Mouse (Mus musculus) liver, adult 2 months (tissue): Measurements from ENCODE around the gene Prdm16. TPM values are rescaled to one million over a fixed set of nuclear protein-coding genes. Genes with fewer than 3 reads are reported as not detected.

Experiments
- DNase-seq: peaks from one replicate; pipeline ENCODE4 v3.0.0-alpha.2; 2011; ENCODE audit warnings: low read depth, low spot score; ENCODE audit errors: extremely low read depth
- H3K27ac ChIP-seq: fragments of 200-500 bp; replicated peaks from 2 replicates; pipeline ENCODE4 v1.5.1; 2012; ENCODE audit warnings: low read depth, mild to moderate bottlenecking, control low read depth, inconsistent platforms, low read length; ENCODE audit not compliant: insufficient read depth
- H3K27me3 ChIP-seq: fragments of 200-500 bp; 2 replicates; pipeline ENCODE4 v1.6.1; 2012; ENCODE audit warnings: mild to moderate bottlenecking, moderate library complexity, low read length, inconsistent platforms; ENCODE audit not compliant: control insufficient read depth, insufficient read depth
- H3K36me3 ChIP-seq: fragments of 200-500 bp; 2 replicates; pipeline ENCODE4 v1.6.1; 2012; ENCODE audit warnings: low read length, inconsistent platforms; ENCODE audit not compliant: control insufficient read depth, insufficient read depth
- H3K4me1 ChIP-seq: fragments of 200-500 bp; 2 replicates; pipeline ENCODE4 v1.6.1; 2011; ENCODE audit warnings: low read length; ENCODE audit not compliant: control insufficient read depth, insufficient read depth
- H3K4me3 ChIP-seq: fragments of 200-500 bp; 2 replicates; pipeline ENCODE4 v1.5.1; 2011; ENCODE audit warnings: low read depth, mild to moderate bottlenecking, control low read depth, low read length, moderate library complexity; ENCODE audit not compliant: insufficient read depth
- H3K79me2 ChIP-seq: fragments of 200-500 bp; 2 replicates; pipeline ENCODE4 v1.6.1; 2012; ENCODE audit warnings: inconsistent platforms, mild to moderate bottlenecking, low read length, moderate library complexity; ENCODE audit not compliant: control insufficient read depth, insufficient read depth
- H3K9ac ChIP-seq: fragments of 200-500 bp; 2 replicates; pipeline ENCODE4 v1.6.1; 2012; ENCODE audit warnings: low read depth, mild to moderate bottlenecking, control low read depth, inconsistent platforms, low read length
- CTCF ChIP-seq: fragments of 200-500 bp; IDR thresholded peaks from 2 replicates; pipeline ENCODE4 v1.5.1; 2011; ENCODE audit warnings: low read depth, low read length, control low read depth
- POLR2A ChIP-seq: fragments of 200-500 bp; IDR thresholded peaks from 2 replicates; pipeline ENCODE4 v1.6.1; 2011; ENCODE audit warnings: low read length, control low read depth; ENCODE audit not compliant: insufficient read depth; ENCODE audit errors: extremely low read depth
- WGBS: fragments of 180-500 bp; shearing (Covaris S2); methylation state at CpG from one replicate; pipeline ENCODE4 v1.1.7; 2018; 5-methylcytosine and 5-hydroxymethylcytosine counted together
- polyA plus RNA-seq: library from polyadenylated mRNA; depleted of rRNA; stranded (reverse); fragments of >200 nt; gene quantifications from 2 replicates; pipeline ENCODE4 v1.2.3, GENCODE M21; 2012
- total RNA-seq: library from RNA; depleted of rRNA; stranded (reverse); fragments of >200 nt; gene quantifications from 2 replicates; pipeline ENCODE4 v1.2.3, GENCODE M21; 2014

Gene Prdm16
- total and polyA plus RNA-seq, 2 experiments: 0.22 to 0.37 TPM

GRCm38 (mm10) chr4:154547176-154547855, 89.4 kb downstream of the Prdm16 start:
- Histone ChIP-seq H3K9ac (no peak overlapping the region), H3K27me3 (no peaks in the 10 kb centered on the region), H3K4me3 (no peak overlapping the region), H3K36me3 (no peaks in the 10 kb centered on the region), H3K79me2 (no peaks in the 10 kb centered on the region), H3K4me1 (no peaks in the 10 kb centered on the region), H3K27ac (no peak overlapping the region)
- no peak for DNase-seq
- TF ChIP-seq POLR2A (no peak), CTCF (no peak)
- WGBS: 78% methylated on average over 21 of the region's 21 CpGs

GRCm38 (mm10) chr4:154545296-154545695, 91.4 kb downstream of the Prdm16 start:
- H3K27me3 ChIP-seq: no peaks in the 10 kb centered on the region
- no peaks in the 10 kb centered on the region for H3K79me2 ChIP-seq
- H3K9ac ChIP-seq: no peak overlapping the region
- H3K4me3 ChIP-seq: no peak overlapping the region
- no peaks in the 10 kb centered on the region for H3K4me1 ChIP-seq
- TF ChIP-seq POLR2A (no peak), CTCF (no peak)
- H3K27ac ChIP-seq: no peak overlapping the region
- H3K36me3 ChIP-seq: no peaks in the 10 kb centered on the region
- no peak for DNase-seq
- WGBS: 82% methylated on average over 9 of the region's 9 CpGs

- H3K36me3 ChIP-seq: no peaks in the 10 kb centered on the region
- no peak overlapping the region for H3K4me3 ChIP-seq
- H3K4me1 ChIP-seq: no peaks in the 10 kb centered on the region
- TF ChIP-seq POLR2A (no peak), CTCF (no peak)
- WGBS: 64% methylated on average over 21 of the region's 21 CpGs
- DNase-seq: no peak
- H3K9ac ChIP-seq: no peak overlapping the region
- H3K27ac ChIP-seq: no peak overlapping the region
- no peaks in the 10 kb centered on the region for H3K27me3 ChIP-seq
- no peaks in the 10 kb centered on the region for H3K79me2 ChIP-seq
Observed at GRCm38 (mm10) chr4:154543921-154544320, 92.8 kb downstream of the Prdm16 start.

GRCm38 (mm10) chr4:154543128-154543527, 93.5 kb downstream of the Prdm16 start:
- no peak for TF ChIP-seq POLR2A
- TF ChIP-seq CTCF: 0 out of 2 replicates have a peak, but pooled peaks have one; percentile 15
- no peaks in the 10 kb centered on the region for H3K4me1 ChIP-seq
- WGBS: 70% methylated on average over 4 of the region's 4 CpGs
- no peaks in the 10 kb centered on the region for H3K27me3 ChIP-seq
- H3K4me3 ChIP-seq: no peak overlapping the region
- H3K79me2 ChIP-seq: no peaks in the 10 kb centered on the region
- no peak overlapping the region for H3K9ac ChIP-seq
- DNase-seq: no peak
- no peaks in the 10 kb centered on the region for H3K36me3 ChIP-seq
- H3K27ac ChIP-seq: no peak overlapping the region

GRCm38 (mm10) chr4:154542568-154542967, 94.1 kb downstream of the Prdm16 start:
- no peak overlapping the region for H3K27ac ChIP-seq
- WGBS: 62% methylated on average over 5 of the region's 5 CpGs
- no peak overlapping the region for H3K9ac ChIP-seq
- H3K4me3 ChIP-seq: no peak overlapping the region
- no peaks in the 10 kb centered on the region for H3K4me1 ChIP-seq
- no peaks in the 10 kb centered on the region for H3K79me2 ChIP-seq
- TF ChIP-seq CTCF (no peak), POLR2A (no peak)
- no peak for DNase-seq
- H3K36me3 ChIP-seq: no peaks in the 10 kb centered on the region
- H3K27me3 ChIP-seq: no peaks in the 10 kb centered on the region

- H3K36me3 ChIP-seq: no peaks in the 10 kb centered on the region
- 77% methylated on average over 9 of the region's 9 CpGs for WGBS
- no peak overlapping the region for H3K9ac ChIP-seq
- H3K27ac ChIP-seq: no peak overlapping the region
- TF ChIP-seq CTCF (no peak), POLR2A (no peak)
- H3K27me3 ChIP-seq: no peaks in the 10 kb centered on the region
- no peaks in the 10 kb centered on the region for H3K79me2 ChIP-seq
- DNase-seq: no peak
- H3K4me3 ChIP-seq: no peak overlapping the region
- H3K4me1 ChIP-seq: no peaks in the 10 kb centered on the region
Observed at GRCm38 (mm10) chr4:154541632-154542276, 94.9 kb downstream of the Prdm16 start.
